ENCODE assay signal across 8 mouse cellular contexts in the genomic region with DNA sequence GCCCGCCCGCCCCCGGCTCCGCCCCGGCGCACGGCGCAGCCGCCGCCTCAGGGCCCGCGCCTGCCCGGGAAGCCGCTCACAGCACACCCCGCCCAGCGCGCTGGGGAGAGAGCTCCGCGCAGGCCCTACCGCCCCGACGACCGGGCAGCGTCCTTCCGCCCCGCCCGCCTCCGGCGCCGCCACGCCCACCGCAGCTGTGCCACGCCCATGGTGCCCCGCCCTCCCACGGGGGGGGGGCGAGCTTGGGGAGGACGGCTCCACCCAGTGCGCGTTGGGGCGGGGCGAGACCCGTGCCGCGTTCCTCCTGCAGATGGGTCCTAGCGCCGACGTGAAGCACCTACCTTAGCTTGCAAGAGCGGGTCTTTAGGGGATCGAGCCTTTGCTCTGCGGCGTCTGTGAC. TPM values are rescaled to one million over a fixed set of nuclear protein-coding genes. Genes with fewer than 3 reads are reported as not detected.
DNase-seq lines count a peak whose midpoint lies in the region; ATAC-seq lines count a peak whose summit lies in the region.

A gene (minus strand): TSS at position 154 of the 400 bp plus-strand sequence.

- ATAC-seq in inflammation-experienced regulatory T-cells, adult 6 months: peak; percentile 87
- peak; percentile 86 for ATAC-seq in megakaryocyte-erythroid progenitor cell, adult 5-6 weeks (replicated peaks; ENCODE audit: low FRiP score, low TSS enrichment, poor library complexity, severe bottlenecking)

- intact Hi-C loops in gastrocnemius, postnatal 14 days (cut with DNase I; ENCODE audit: low total_unique reads): loop anchor here (5.0 kb wide), 1 partner anchor 37 kb away; a partner anchor contains a TSS
- intact Hi-C loops in left cerebral cortex, postnatal 10 days (cut with DNase I): loop anchor here (2.0 kb wide), 1 partner anchor 38 kb away; a partner anchor contains a TSS

- peak; percentile 96 for DNase-seq in adipocyte (ENCODE audit: low spot score)
- DNase-seq in embryo, embryonic 10 days (ENCODE audit: low spot score): peak; percentile 96
- peak; percentile 98 for DNase-seq in gastrocnemius, postnatal 14 days
- DNase-seq in left cerebral cortex, postnatal 10 days (ENCODE audit: extremely low spot score in 1 of 2, low spot score in 2 of 2): peak; percentile 94 to 97
- peak; percentile 99 for DNase-seq in right cerebral cortex, postnatal 25 days
- DNase-seq in urinary bladder, postnatal 4 days (ENCODE audit: low spot score in 2 of 2): peak; percentile 98 to 99

RNA-seq across cellular contexts. Expression of the gene that starts here (rescaled TPM):
- total RNA-seq in gastrocnemius, postnatal 14 days (2021): 10 to 100 TPM; 13.8 to 15.7 TPM
- polyA plus RNA-seq in inflammation-experienced regulatory T-cells, adult 6 months (2017; shearing (Covaris generic)): 1 to 10 TPM; 4.5 to 6.7 (median 5.8) TPM
- 10 to 100 TPM; 55.8 to 59.0 TPM for total RNA-seq in left cerebral cortex, postnatal 10 days (2021)
- 5.8 and 7.2 TPM in 2 replicates for total RNA-seq in megakaryocyte-erythroid progenitor cell, adult 5-6 weeks (2014; fragmentation: Nextera tagmentation)
- 13.9 and 14.1 TPM in 2 replicates for total RNA-seq in megakaryocyte-erythroid progenitor cell, adult 5-6 weeks (2017)

Comparison
In these comparisons a context has a peak if more than half of its experiments do, and no peak if none do; other contexts are left out.
1. Peak in every context shown above with its lines: DNase-seq and ATAC-seq.